8 mouse cellular contexts compared by ENCODE assay signal in genomic region chr10:93640521-93640952, GRCm38 (mm10). TPM values are rescaled to one million over a fixed set of nuclear protein-coding genes. Genes with fewer than 3 reads are reported as not detected.
DNase-seq lines count a peak whose midpoint lies in the region; ATAC-seq and TF ChIP-seq lines count a peak whose summit lies in the region.

Gene Ntn4, plus strand, starts transcription at chr10:93640681.

- peak within 1 kb of the TSS; percentile 99 for H3K27ac ChIP-seq in cerebellum, adult 2 months (ENCODE audit: insufficient read depth, low read length)
- H3K27ac ChIP-seq in testis, adult 2 months (ENCODE audit: control insufficient read depth, insufficient read depth, low read depth, low read length), result peak within 1 kb of the TSS; percentile 41; the same call in 1 of the 2 replicates
- peak within 1 kb of the TSS; percentile 73 for H3K27ac ChIP-seq in hindbrain, embryonic 11.5 days (ENCODE audit: low read depth, low read length)
- peak within 1 kb of the TSS; percentile 80 for H3K27ac ChIP-seq in midbrain, embryonic 14.5 days (replicated peaks; ENCODE audit: low read depth, low read length)

- H3K9ac ChIP-seq in hindbrain, embryonic 11.5 days (ENCODE audit: low read depth, low read length), result peak within 1 kb of the TSS; percentile 97
- peak within 1 kb of the TSS; percentile 97 for H3K9ac ChIP-seq in midbrain, embryonic 14.5 days (replicated peaks; ENCODE audit: low read length)

- H3K9me3 ChIP-seq in hindbrain, embryonic 11.5 days (ENCODE audit: control insufficient read depth, low read length), result no peaks in the 10 kb centered on the region
- no peaks in the 10 kb centered on the region for H3K9me3 ChIP-seq in midbrain, embryonic 14.5 days (ENCODE audit: control insufficient read depth, low read length)

- H3K4me2 ChIP-seq in hindbrain, embryonic 11.5 days (replicated peaks; ENCODE audit: low read depth, low read length), result peak within 1 kb of the TSS; percentile 93
- H3K4me2 ChIP-seq in midbrain, embryonic 14.5 days (ENCODE audit: low read length), result peak within 1 kb of the TSS; percentile 95

- ATAC-seq in hindbrain, embryonic 11.5 days (ENCODE audit: low FRiP score), result peak; percentile 0; the same call in 1 of the 2 replicates
- ATAC-seq in midbrain, embryonic 14.5 days (ENCODE audit: low FRiP score, low TSS enrichment), result no peak

- no peaks in the 10 kb centered on the region for H3K27me3 ChIP-seq in cerebellum, adult 2 months (ENCODE audit: control insufficient read depth, insufficient read depth, low read length)
- H3K27me3 ChIP-seq in testis, adult 2 months (ENCODE audit: control insufficient read depth, insufficient read depth, low read length), result peaks cover 5% of the 10 kb centered on the region; the same call in 1 of the 2 replicates
- no peaks in the 10 kb centered on the region for H3K27me3 ChIP-seq in hindbrain, embryonic 11.5 days (ENCODE audit: control insufficient read depth, insufficient read depth, low read length)
- no peaks in the 10 kb centered on the region for H3K27me3 ChIP-seq in midbrain, embryonic 14.5 days (ENCODE audit: control insufficient read depth, insufficient read depth, low read length)

- 5% methylated on average over 29 of the region's 30 CpGs for WGBS in cerebellum, adult 2 months
- 4% methylated on average over 22 of the region's 30 CpGs for WGBS in hindbrain, embryonic 11.5 days
- WGBS in midbrain, embryonic 14.5 days, result 4% methylated on average over 26 of the region's 30 CpGs

- TF ChIP-seq POLR2A in cerebellum, adult 2 months (IDR thresholded peaks at IDR 0.05; ENCODE audit: borderline replicate concordance, insufficient read depth, low read length), result no peak
- TF ChIP-seq POLR2A in testis, adult 2 months (IDR thresholded peaks at IDR 0.05; ENCODE audit: control insufficient read depth, low read depth, low read length), result no peak

- no peak for TF ChIP-seq CTCF in cerebellum, adult 2 months (IDR thresholded peaks at IDR 0.05; ENCODE audit: borderline replicate concordance, insufficient read depth, low read depth, low read length)
- no peak for TF ChIP-seq CTCF in testis, adult 2 months (IDR thresholded peaks at IDR 0.05; ENCODE audit: control insufficient read depth, insufficient read depth, insufficient replicate concordance, low read depth, low read length)

- peaks cover 18% of the 10 kb centered on the region for H3K4me1 ChIP-seq in cerebellum, adult 2 months (ENCODE audit: control insufficient read depth, insufficient read depth, low read length)
- peaks cover 8% of the 10 kb centered on the region for H3K4me1 ChIP-seq in testis, adult 2 months (ENCODE audit: control insufficient read depth, insufficient read depth, low read length)
- H3K4me1 ChIP-seq in hindbrain, embryonic 11.5 days (replicated peaks; ENCODE audit: control insufficient read depth, insufficient read depth, low read length), result no peaks in the 10 kb centered on the region
- peaks cover 8% of the 10 kb centered on the region; the same call in 1 of the 2 replicates for H3K4me1 ChIP-seq in midbrain, embryonic 14.5 days (ENCODE audit: control insufficient read depth, insufficient read depth, low read length)

- H3K36me3 ChIP-seq in testis, adult 2 months (ENCODE audit: control insufficient read depth, insufficient read depth, low read length), result no peaks in the 10 kb centered on the region
- H3K36me3 ChIP-seq in hindbrain, embryonic 11.5 days (ENCODE audit: control insufficient read depth, insufficient read depth, low read length), result no peaks in the 10 kb centered on the region
- H3K36me3 ChIP-seq in midbrain, embryonic 14.5 days (ENCODE audit: control insufficient read depth, insufficient read depth, low read length), result no peaks in the 10 kb centered on the region; the same call in 1 of the 2 replicates

- H3K4me3 ChIP-seq in cerebellum, adult 2 months (replicated peaks; ENCODE audit: insufficient read depth, low read depth, low read length), result peak within 1 kb of the TSS; percentile 76
- H3K4me3 ChIP-seq in testis, adult 2 months (ENCODE audit: control insufficient read depth, low read depth, low read length), result peak within 1 kb of the TSS; percentile 72
- H3K4me3 ChIP-seq in hindbrain, embryonic 11.5 days (ENCODE audit: low read depth, low read length), result peak within 1 kb of the TSS; percentile 88
- H3K4me3 ChIP-seq in midbrain, embryonic 14.5 days (replicated peaks; ENCODE audit: low read depth, low read length), result peak within 1 kb of the TSS; percentile 85

- no peak for DNase-seq in cerebellum, adult 2 months
- DNase-seq in cerebellum, postnatal 10 days, result no peak
- DNase-seq in testis, postnatal 14 days (ENCODE audit: low spot score), result no peak
- no peak for DNase-seq in hindbrain, embryonic 11.5 days (ENCODE audit: low spot score)
- no peak for DNase-seq in midbrain, embryonic 14.5 days
- DNase-seq in frontal cortex, postnatal 14 days (ENCODE audit: low spot score in 2 of 2), result no peak
- no peak for DNase-seq in left cerebral cortex, postnatal 25 days (ENCODE audit: low spot score in 2 of 2)

- intact Hi-C loops in left cerebral cortex, postnatal 25 days (cut with DNase I), result no loop called here

RNA-seq across cellular contexts. Expression of gene Ntn4, which starts in this region (rescaled TPM):
- 14.6 and 17.3 TPM in 2 replicates for polyA plus RNA-seq in cerebellum, adult 2 months (2012; rRNA removed)
- polyA plus RNA-seq in testis, adult 2 months (2012; rRNA removed), result 2.7 and 3.2 TPM in 2 replicates
- polyA plus RNA-seq in hindbrain, embryonic 11.5 days (2014; fragmentation: Nextera tagmentation; extraction: Ambion mirVana), result 2.3 and 4.3 TPM in 2 replicates
- 0.86 and 2.0 TPM in 2 replicates for polyA plus RNA-seq in midbrain, embryonic 14.5 days (2014; fragmentation: Nextera tagmentation; extraction: Ambion mirVana)
- total RNA-seq in left cerebral cortex, postnatal 25 days (2021), result 1 to 10 TPM; 9.0 to 9.9 TPM

Comparison
In these comparisons a context has a peak if more than half of its experiments do, and no peak if none do; other contexts are left out.
1. H3K27ac ChIP-seq: peak in every context shown above with its lines; median percentile 99 in cerebellum, adult 2 months; 80 in midbrain, embryonic 14.5 days; 73 in hindbrain, embryonic 11.5 days; 41 in testis, adult 2 months.